Mouse (Mus musculus) lung, adult 2 months (tissue): Measurements from ENCODE around the gene Bcl2a1c. TPM values are rescaled to one million over a fixed set of nuclear protein-coding genes. Genes with fewer than 3 reads are reported as not detected.
"Not testable (repeated sequence)": the region's sequence is repeated elsewhere in the genome, so short reads cannot be mapped to it uniquely, and the experiment has no call there.

Experiments used
- DNase-seq: peaks from one replicate; pipeline ENCODE4 v3.0.0; 2022
- H3K4me1 ChIP-seq: fragments of 200-500 bp; 2 replicates; pipeline ENCODE4 v1.6.1; 2011; ENCODE audit warnings: low read length; ENCODE audit not compliant: control insufficient read depth, insufficient read depth
- H3K4me3 ChIP-seq: fragments of 200-500 bp; replicated peaks from 2 replicates; pipeline ENCODE3; 2011; ENCODE audit warnings: low read depth, mild to moderate bottlenecking, control low read depth, low read length; ENCODE audit errors: extremely low read depth
- CTCF ChIP-seq: fragments of 200-500 bp; IDR thresholded peaks from 2 replicates; pipeline ENCODE4 v1.5.1; 2011; ENCODE audit warnings: mild to moderate bottlenecking, low read length, control low read depth; ENCODE audit not compliant: insufficient read depth
- POLR2A ChIP-seq: fragments of 200-500 bp; IDR thresholded peaks from 2 replicates; pipeline ENCODE4 v1.6.1; 2011; ENCODE audit warnings: low read depth, mild to moderate bottlenecking, control low read depth, low read length, borderline replicate concordance; ENCODE audit errors: extremely low read depth
- WGBS: fragments of 180-500 bp; shearing (Covaris S2); methylation state at CpG from one replicate; pipeline ENCODE4 v1.1.7; 2018; 5-methylcytosine and 5-hydroxymethylcytosine counted together
- polyA plus RNA-seq: library from polyadenylated mRNA; depleted of rRNA; stranded (reverse); fragments of >200 nt; gene quantifications from 2 replicates; pipeline ENCODE4 v1.2.3, GENCODE M21; 2012; rRNA removed

Bcl2a1c gene
- polyA plus RNA-seq: not detected in 2 replicates

GRCm38 (mm10) chr9:114329855-114330254 is at the start of gene Bcl2a1c:
TSS of gene Bcl2a1c (plus strand) at chr9:114330135.
- H3K4me3 ChIP-seq, H3K4me1 ChIP-seq: not testable (repeated sequence)
- WGBS: 29% methylated on average over 9 of the region's 9 CpGs
- peak; percentile 9 for DNase-seq

GRCm38 (mm10) chr9:114305957-114306356 is 24.0 kb upstream of the Bcl2a1c start:
- DNase-seq, H3K4me1 ChIP-seq, H3K4me3 ChIP-seq: not testable (repeated sequence)

- H3K4me1 ChIP-seq, DNase-seq, H3K4me3 ChIP-seq: not testable (repeated sequence)
- WGBS: 49% methylated on average over 2 of the region's 2 CpGs
Observed at GRCm38 (mm10) chr9:114311752-114312151, 18.2 kb upstream of the Bcl2a1c start.

GRCm38 (mm10) chr9:114318021-114318420 is 11.9 kb upstream of the Bcl2a1c start:
- peak; percentile 53 for DNase-seq
- peak; percentile 25; the same call in 1 of the 2 replicates for TF ChIP-seq CTCF
- TF ChIP-seq POLR2A: no peak
- Histone ChIP-seq H3K4me1 (no peaks in the 10 kb centered on the region), H3K4me3 (no peak overlapping the region)
- WGBS: 2% methylated on average over 2 of the region's 2 CpGs

GRCm38 (mm10) chr9:114326011-114326748 is 3.8 kb upstream of the Bcl2a1c start:
- Histone ChIP-seq H3K4me1 (no peaks in the 10 kb centered on the region; the same call in 1 of the 2 replicates), H3K4me3 (no peak overlapping the region)
- no peak for DNase-seq
- TF ChIP-seq CTCF: no peak
- no peak for TF ChIP-seq POLR2A
- WGBS: 53% methylated on average over 3 of the region's 3 CpGs

- DNase-seq: peak; percentile 10
- not testable (repeated sequence) for H3K4me1 ChIP-seq
Observed at GRCm38 (mm10) chr9:114328332-114328731, 1.6 kb upstream of the Bcl2a1c start.

GRCm38 (mm10) chr9:114367783-114368470 is 38.0 kb downstream of the Bcl2a1c start:
- no peak for TF ChIP-seq POLR2A
- no peak for TF ChIP-seq CTCF
- DNase-seq: peak; percentile 83
- Histone ChIP-seq H3K4me3 (peak overlapping the region; percentile 60), H3K4me1 (no peaks in the 10 kb centered on the region)
- WGBS: under 1% methylated on average over 48 of the region's 48 CpGs

More at GRCm38 (mm10) chr9:114328332-114328731, 1.6 kb upstream of the Bcl2a1c start:
- not testable (repeated sequence) for H3K4me3 ChIP-seq

- Histone ChIP-seq H3K4me1 (no peaks in the 10 kb centered on the region), H3K4me3 (peak overlapping the region; percentile 57)
- TF ChIP-seq POLR2A: no peak
- no peak for TF ChIP-seq CTCF
- WGBS: 19% methylated on average over 12 of the region's 12 CpGs
- no peak for DNase-seq
Observed at GRCm38 (mm10) chr9:114368471-114368858, 38.5 kb downstream of the Bcl2a1c start.

- not testable (repeated sequence) for DNase-seq, H3K4me3 ChIP-seq, H3K4me1 ChIP-seq
- 55% methylated on average over 5 of the region's 5 CpGs for WGBS
Observed at GRCm38 (mm10) chr9:114369389-114369788, 39.5 kb downstream of the Bcl2a1c start.

GRCm38 (mm10) chr9:114371717-114372116 is 41.8 kb downstream of the Bcl2a1c start:
- H3K4me3 ChIP-seq, DNase-seq, H3K4me1 ChIP-seq: not testable (repeated sequence)
- 30% methylated on average over 5 of the region's 5 CpGs for WGBS

- TF ChIP-seq CTCF (no peak), POLR2A (no peak)
- Histone ChIP-seq H3K4me3 (no peak overlapping the region), H3K4me1 (peaks cover 2% of the 10 kb centered on the region; the same call in 1 of the 2 replicates)
- DNase-seq: no peak
- WGBS: 84% methylated on average over 10 of the region's 10 CpGs
Observed at GRCm38 (mm10) chr9:114375276-114375962, 45.5 kb downstream of the Bcl2a1c start.
